Mouse (Mus musculus): ENCODE measurements around the gene BC035044. TPM values are rescaled to one million over a fixed set of nuclear protein-coding genes. Genes with fewer than 3 reads are reported as not detected.
"Not testable (repeated sequence)": the region's sequence is repeated elsewhere in the genome, so short reads cannot be mapped to it uniquely, and the experiment has no call there.

BC035044 gene
- total RNA-seq, 2 experiments from 2014 or later, result 1.5 to 1.7 TPM

DNA sequence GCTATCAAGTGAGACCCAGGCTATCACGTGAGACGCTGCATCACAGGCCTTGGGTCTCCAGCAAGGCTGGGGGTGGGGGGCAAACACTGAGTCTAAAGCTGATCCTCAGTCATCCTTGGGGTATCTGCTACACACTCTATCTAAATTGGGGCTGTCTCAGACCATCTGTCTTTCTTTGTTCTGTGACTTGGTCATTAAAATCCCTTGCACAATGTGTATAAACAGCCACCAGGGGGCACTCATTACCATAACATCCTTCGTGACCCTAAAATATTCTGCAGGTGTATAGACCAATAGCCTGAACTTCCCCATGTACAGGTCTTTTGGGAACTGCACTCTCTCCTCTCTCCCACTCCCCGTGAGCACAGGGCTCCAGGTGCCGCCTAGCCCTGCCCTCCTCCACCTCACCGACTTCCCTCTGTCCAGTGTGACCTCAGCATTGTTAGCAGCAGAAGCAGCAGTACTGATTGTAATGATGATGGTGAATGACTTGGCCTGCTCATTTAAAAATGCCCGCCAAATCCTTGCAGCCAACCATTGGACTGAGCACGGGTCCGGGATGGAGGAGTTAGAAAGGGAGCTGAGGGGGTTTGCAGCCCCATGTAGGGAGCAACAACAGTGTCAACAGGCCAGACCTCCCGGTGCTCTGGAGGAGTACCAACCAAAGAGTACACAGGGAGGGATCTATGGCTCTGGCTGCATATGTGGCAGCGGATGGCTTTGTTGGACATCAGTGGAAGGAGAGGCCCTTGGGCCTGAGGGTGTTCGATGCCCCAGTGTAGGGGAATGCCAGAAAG, 36.7 kb downstream of the BC035044 start:
- intact Hi-C loops (cut with DNase I), result loop anchor here (1.0 to 5.0 kb wide), 3 partner anchors 213 to 403 kb away; no protein-coding TSS in a partner anchor

DNA sequence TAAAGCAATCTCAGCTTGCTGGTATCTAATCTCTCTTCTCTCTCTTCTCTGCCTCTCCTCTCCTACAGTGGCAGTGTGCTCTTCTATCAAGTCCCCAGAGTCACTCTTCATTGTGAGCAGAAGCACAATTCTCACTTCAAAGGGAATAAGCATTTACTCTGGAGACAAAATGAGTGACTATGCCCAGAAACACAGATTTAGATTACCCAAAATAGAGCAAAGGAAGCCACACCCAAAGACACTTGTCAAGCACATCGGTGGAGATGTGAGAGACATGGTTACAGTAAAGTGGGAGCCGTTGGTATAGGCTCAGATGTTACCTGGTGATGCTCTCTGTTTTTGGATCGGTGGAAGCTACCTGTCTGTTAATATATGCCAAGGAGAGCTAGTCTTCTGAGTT, 38.2 kb downstream of the BC035044 start:
- DNase-seq (ENCODE audit: extremely low spot score in 1 of 2, low spot score in 2 of 2), result no peak

More for the DNA sequence above, 36.7 kb downstream of the BC035044 start:
- DNase-seq (ENCODE audit: extremely low spot score in 1 of 2, low spot score in 2 of 2), result peak; percentile 45 to 59

DNA sequence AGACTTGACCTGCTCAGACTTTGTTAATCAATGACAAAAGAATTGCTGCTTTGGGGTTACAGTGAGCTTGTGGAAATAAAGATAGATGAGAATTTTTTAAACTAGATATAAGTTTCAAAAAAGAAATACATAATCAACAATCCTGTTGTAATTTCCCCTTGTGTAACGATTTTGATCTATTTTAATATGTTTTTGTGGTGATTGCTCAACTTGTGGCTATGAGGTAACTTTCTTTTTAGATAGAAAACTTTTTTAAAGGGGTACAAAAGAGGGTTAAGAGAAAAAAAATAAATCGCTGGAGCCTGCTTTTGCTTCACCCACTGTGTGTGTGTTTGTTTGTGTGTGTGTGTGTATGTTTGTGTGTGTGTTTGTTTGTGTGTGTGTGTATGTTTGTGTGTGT, 39.8 kb downstream of the BC035044 start:
- intact Hi-C loops (cut with DNase I), result loop anchor here (2.0 to 5.0 kb wide), 3 partner anchors 40 to 406 kb away; partner anchors contain the start of gene BC035044
- no peak for DNase-seq (ENCODE audit: extremely low spot score in 1 of 2, low spot score in 2 of 2)

More for the DNA sequence above, 38.2 kb downstream of the BC035044 start:
- intact Hi-C loops (cut with DNase I), result loop anchor here (5.0 kb wide), 2 partner anchors 390 to 405 kb away; no protein-coding TSS in a partner anchor

DNA sequence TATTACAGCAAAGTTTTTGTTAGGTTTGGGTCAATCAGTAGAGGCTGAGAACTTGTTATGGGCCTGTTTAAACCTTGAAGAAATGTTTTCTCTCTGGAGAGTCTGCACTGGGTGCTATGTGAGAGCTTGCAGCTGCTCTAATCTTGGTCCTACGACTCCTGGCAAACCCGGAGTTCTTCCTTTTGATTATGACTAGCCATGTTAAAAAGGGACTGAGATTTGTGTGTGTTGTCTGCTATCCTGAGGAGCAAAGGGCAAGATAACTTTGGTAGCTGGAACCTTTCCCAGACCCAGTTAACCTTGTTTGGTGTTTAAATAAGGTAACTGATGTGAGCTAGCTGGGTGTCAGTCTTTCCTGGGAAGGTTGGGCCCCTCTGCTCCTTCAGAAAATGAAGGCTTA, 40.3 kb downstream of the BC035044 start:
- intact Hi-C loops (cut with DNase I), result loop anchor here (2.0 to 5.0 kb wide), 3 partner anchors 40 to 407 kb away; partner anchors contain the start of gene BC035044
- no peak for DNase-seq (ENCODE audit: extremely low spot score in 1 of 2, low spot score in 2 of 2)

DNA sequence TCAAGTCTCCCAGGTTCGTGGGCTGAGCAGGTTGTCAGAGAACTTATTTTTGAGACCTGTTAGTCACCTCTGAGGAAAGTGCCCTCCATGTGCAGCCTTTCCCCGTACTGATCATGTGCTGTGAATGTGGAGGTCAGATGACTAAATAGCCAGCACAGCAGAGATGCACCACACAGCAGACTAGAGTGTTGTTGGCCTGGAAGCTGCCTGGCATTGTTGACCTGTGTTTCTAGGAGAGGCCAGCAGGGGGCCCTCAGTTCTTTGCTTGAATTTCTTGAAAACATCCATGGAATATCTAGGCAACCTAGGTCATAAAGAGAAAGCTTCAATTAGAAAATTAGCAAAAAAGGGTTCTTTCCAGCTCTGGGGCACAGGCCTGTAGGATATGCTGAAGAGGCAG, 41.0 kb downstream of the BC035044 start:
- DNase-seq (ENCODE audit: extremely low spot score in 1 of 2, low spot score in 2 of 2), result peak; percentile 39 to 43
- intact Hi-C loops (cut with DNase I), result loop anchor here (2.0 to 5.0 kb wide), 4 partner anchors 41 to 517 kb away; partner anchors contain the start of gene BC035044

DNA sequence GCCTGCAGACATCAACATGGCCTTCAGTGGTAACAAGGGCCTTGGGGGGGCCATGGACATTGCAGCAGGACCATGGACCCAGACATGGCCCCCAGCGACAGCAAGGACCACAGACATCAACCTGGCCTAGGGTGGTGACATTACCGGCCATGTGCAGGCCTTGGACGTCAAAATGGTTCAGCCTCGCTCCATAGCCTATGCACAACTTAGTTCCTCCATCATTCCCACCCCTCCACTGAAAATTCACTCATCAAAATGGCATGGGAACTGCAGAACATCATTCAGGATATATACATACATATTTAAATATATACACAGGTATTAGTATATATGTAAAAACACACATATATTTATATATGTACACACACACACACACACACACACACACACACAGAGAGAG, 43.5 kb downstream of the BC035044 start:
- no peak for DNase-seq (ENCODE audit: extremely low spot score in 1 of 2, low spot score in 2 of 2)
- intact Hi-C loops (cut with DNase I), result loop anchor here (5.0 kb wide), 1 partner anchor 520 kb away; no protein-coding TSS in a partner anchor

DNA sequence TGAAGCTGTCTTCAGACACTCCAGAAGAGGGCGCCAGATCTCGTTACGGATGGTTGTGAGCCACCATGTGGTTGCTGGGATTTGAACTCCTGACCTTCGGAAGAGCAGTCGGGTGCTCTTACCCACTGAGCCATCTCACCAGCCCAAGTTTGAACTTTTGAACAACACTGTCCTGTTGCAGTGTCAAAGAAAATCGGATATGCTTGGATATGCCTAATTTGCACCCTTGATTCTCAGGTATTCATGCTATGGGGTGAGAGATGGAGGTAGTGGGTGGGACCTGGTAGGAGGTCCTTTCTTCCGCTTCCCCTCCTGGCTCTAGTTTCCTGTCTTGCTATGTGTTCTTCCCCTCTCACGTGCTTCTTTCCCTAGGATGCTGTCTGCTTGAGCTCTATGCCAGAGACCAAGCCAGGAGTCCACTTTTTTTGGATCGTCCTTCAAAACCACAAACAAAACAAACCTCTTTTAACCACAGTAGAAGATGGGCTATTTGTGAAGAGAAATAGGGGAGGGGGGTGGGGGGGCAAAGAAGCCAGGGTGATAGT, 44.9 kb downstream of the BC035044 start:
- no peak for DNase-seq (ENCODE audit: extremely low spot score in 1 of 2, low spot score in 2 of 2)
- intact Hi-C loops (cut with DNase I), result loop anchor here (5.0 kb wide), 1 partner anchor 521 kb away; no protein-coding TSS in a partner anchor

DNA sequence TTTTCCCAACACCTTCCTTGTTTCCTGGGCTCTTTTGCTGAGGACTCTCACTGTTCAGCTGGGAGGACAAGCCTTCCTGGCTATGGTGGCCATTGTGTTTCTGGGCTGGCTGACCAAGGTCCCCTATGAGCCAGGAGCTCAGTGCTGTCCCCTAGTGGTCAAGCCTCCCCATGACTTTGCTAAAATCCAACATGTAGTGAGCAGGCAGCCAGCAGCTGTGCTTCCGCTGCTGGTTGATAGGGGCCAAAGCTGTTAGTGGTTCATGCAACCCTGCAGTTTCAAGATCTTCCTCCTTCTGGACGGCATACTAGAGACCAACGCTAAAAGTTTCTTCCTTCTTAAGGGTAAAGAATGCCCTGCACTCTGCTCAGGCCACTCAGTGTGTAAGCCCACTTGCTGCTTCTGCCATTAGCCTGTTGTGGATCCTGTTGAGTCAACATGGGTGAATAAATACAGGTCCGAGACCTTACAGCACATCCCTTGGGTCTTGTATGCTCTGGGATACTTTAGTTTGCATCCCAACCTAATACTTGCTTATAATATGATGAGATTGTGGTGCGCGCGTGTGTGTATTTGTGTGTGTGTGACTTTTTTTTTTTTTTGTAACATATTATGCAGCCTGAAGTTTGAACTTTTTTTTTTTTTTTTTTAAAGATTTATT, 45.5 kb downstream of the BC035044 start:
- peak; percentile 75 to 92 for DNase-seq (ENCODE audit: extremely low spot score in 1 of 2, low spot score in 2 of 2)
- intact Hi-C loops (cut with DNase I), result loop anchor here (5.0 kb wide), 1 partner anchor 522 kb away; no protein-coding TSS in a partner anchor

DNA sequence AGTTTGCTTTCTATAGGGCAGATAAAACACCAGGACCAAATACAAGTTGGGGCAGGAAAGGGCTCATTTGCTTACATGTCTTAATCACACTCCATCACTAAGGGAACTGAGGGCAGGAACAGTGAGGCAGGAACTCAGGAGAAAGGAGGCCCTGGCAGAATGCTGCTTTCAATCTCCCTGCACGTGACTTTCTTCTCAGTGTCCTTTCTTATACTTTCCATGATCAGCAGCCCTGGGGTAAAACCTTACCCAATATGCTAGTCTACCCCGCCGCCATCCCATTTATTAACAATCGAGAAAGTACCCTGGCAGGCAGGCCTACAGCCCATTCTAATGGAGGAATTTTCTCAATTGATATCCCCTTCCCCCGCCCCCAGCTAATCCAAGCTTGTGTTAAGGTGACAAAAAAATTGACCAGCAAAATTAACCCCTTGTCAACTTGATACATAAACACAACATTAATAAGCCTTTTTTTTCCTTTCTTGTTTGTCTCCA, 46.3 kb downstream of the BC035044 start:
- intact Hi-C loops (cut with DNase I), result loop anchor here (5.0 kb wide), 2 partner anchors 108 to 523 kb away; no protein-coding TSS in a partner anchor
- peak in 1 of 2 experiments; percentile 9 for DNase-seq (ENCODE audit: extremely low spot score in 1 of 2, low spot score in 2 of 2)

DNA sequence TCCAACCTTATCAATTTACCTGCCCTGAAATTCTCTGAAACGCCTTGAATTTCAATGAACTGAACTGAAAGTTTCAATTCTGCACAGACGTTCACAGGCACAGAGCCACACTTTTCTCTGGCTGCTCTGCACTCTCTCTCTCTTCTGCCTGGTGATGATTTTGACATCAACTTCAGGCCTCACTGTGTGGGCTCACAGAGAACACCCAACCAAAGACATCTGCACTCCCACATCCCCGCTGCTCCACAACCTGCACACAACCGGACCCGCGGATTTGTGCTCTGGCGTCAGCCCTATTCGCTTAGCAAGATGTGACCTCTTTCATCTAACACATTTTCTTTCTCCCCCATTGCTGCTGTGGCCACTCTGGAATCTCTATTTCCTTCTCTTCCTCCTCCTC, 46.8 kb downstream of the BC035044 start:
- DNase-seq (ENCODE audit: extremely low spot score in 1 of 2, low spot score in 2 of 2), result peak in 1 of 2 experiments; percentile 39
- intact Hi-C loops (cut with DNase I), result loop anchor here (5.0 kb wide), 1 partner anchor 108 kb away; no protein-coding TSS in a partner anchor

DNA sequence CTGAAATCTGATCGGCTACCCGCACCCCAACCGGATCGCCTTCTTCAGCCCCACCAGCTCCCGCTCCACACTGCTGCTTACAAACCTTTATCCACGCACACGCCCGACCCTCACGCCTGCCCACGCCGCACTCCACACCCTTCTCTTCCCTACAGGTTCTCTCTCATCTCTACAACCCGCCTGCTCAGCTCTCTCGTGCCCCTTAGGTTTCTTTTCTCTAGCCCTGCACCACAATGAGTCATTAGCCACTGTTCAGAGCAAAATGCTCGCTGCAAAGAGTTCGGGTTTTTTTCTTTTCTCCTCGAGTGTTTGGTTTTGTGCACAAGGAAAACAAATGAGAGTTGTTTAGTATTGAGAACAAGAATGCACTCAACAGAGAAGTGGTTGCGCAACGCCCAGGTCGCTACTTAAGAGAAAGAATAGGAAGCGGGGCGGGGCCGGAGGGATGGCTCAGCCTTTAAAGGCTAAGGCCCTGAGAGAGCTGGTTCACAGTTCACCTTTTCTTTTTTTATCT, 47.4 kb downstream of the BC035044 start:
- intact Hi-C loops (cut with DNase I), result loop anchor here (2.0 to 5.0 kb wide), 2 partner anchors 41 to 109 kb away; no protein-coding TSS in a partner anchor
- DNase-seq (ENCODE audit: extremely low spot score in 1 of 2, low spot score in 2 of 2), result peak; percentile 34 to 70

DNA sequence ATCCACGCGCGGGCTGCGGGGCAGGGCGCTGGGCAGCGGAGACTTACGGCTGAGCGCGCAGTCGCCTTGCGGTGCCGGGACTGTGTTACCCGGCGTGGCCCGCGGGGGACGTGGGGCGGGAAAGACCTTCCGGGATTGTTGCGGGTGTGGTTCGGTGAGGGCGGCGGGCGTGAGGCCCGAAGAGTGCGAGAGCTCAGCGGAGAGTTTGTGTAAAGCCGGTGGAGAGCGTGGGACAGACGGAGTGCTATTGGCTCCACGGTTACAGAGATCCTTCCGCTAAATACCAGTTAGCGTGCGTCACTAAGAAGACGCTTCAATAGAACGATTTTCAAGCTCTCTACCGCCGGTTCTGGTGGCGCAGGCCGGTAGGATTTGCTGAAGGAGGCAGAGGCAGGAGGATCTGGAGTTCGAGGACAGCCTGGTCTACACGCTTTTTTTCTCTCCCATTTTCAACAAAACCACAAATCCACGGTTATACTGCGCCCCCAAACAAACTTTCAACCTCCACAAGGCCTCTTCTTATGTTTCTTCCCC, 47.9 kb downstream of the BC035044 start:
- peak; percentile 91 to 93 for DNase-seq (ENCODE audit: extremely low spot score in 1 of 2, low spot score in 2 of 2)
- intact Hi-C loops (cut with DNase I), result loop anchor here (2.0 to 5.0 kb wide), 2 partner anchors 40 to 109 kb away; no protein-coding TSS in a partner anchor

DNA sequence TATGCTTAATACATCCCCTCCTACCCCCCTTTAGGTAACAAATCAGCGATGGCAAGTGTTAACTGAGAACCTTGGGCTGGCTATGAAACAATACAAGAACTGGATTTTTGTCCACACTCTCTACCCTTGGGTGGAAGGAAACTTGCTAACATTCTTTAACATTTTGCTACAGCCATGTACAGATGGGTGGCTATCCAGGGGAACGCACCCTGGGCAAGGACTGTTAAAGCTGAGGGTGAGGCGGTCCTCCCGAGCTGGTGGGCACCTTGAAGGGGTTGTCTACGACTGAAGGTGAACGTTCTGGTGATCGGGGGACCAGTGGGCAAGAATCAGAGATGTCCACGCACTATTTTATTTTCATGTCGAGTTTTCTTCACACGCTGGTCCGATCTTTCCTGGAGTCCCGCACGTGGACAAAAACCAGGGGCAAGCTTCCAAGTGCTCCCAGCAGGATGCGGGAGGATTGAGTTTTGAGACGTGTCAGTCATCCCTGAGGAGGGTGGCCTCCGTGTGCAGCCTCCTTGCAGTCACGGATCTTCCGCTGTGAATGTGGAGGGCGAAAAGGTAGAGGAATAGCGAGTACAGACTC, 48.5 kb downstream of the BC035044 start:
- intact Hi-C loops (cut with DNase I), result loop anchor here (2.0 to 5.0 kb wide), 2 partner anchors 40 to 110 kb away; no protein-coding TSS in a partner anchor
- no peak for DNase-seq (ENCODE audit: extremely low spot score in 1 of 2, low spot score in 2 of 2)

DNA sequence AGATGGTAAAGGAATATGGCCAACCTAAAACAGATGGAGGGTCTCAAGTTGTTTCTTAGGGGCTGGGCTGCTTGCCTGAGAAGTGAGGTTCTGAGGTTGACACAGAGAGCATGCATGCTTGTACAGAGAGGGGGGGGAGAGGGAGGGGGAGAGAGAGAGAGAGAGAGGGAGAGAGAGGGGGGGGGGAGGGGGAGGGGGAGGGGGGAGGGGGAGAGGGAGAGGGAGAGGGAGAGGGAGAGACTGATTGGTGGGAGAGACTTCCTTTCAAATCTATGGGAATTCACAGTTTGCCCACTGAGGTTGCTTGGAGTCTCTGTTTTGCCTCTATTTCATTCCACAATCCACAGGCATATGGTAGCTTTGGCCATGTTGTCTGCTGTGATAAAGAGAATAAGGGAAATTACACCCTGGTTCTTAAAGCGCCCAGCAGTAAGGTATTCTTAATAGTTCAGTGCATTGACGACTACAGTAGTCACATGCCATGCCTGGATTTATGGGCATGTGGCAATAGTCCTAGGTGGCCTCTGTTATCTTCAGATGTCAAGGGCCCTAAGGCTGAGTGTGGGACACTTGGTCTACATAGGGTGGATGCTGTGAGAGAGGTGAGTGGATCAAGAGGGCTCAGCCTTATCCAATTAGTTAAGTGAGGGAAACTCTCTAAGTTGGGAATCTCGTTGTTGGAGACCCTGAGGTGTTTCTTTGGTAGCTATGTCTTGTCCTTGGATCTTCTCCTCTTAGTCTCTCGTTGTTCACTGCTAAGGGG, 49.4 kb downstream of the BC035044 start:
- intact Hi-C loops (cut with DNase I), result loop anchor here (2.0 to 5.0 kb wide), 2 partner anchors 39 to 111 kb away; no protein-coding TSS in a partner anchor
- no peak for DNase-seq (ENCODE audit: extremely low spot score in 1 of 2, low spot score in 2 of 2)

DNA sequence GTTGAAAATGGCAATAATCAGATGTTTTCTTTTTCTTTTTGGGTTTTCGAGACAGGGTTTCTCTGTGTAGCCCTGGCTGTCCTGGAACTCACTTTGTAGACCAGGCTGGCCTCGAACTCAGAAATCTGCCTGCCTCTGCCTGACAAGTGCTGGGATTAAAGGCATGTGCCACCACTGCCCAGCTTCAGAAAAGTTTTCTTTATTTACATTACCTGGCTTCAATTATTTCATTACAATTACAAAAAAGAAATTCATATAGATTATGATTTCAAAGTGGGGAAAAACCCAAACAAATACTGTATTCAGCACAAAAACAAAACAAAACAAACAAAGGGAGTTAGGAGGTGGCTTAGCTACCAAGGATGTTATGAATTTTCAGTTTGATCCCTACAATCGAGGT, 50.3 kb downstream of the BC035044 start:
- not testable (repeated sequence) for DNase-seq (ENCODE audit: extremely low spot score in 1 of 2, low spot score in 2 of 2)
- intact Hi-C loops (cut with DNase I), result loop anchor here (5.0 kb wide), 1 partner anchor 112 kb away; no protein-coding TSS in a partner anchor

DNA sequence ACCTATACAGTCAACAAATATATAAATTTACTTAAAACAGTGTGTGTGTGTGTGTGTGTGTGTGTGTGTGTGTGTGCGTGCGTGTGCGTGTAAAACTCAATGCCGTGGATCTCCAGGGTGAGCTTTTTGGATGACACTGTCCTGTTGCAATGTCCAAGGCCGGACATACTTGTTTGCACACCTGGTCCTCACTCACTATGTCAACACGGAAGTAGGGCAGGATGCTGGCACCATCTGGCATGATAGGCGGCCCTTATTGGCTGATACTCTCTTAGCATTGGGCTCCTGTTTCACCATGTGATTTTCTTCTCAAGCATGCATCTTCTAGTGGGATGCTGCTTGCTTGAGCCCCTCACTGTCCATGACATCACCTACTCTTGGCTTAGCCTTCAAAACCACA, 51.0 kb downstream of the BC035044 start:
- intact Hi-C loops (cut with DNase I), result loop anchor here (2.0 to 5.0 kb wide), 2 partner anchors 75 to 112 kb away; no protein-coding TSS in a partner anchor

DNA sequence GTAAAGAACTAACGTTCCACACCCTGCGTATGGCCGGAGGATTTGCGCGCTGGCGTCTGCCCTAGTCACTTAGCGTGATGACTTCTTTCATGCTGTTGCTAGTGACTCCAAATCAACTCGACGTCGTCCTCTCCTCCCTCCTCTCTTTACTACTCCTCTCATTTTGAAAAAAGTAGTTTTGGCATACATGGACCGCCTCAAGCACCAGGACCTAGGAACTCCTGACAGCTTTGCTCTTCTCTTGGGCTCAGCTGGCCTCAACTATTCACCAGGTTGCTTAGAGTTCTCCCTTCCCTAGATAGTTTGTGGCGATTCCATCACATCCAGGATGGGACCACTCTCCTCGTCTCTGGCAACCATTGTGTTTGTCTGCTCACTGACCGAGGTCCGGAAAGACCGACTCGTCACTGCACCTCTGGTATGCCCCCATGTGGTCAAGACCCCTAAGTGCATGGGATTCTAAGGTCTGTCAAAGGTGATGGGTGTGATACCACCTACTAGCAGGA, 51.6 kb downstream of the BC035044 start:
- DNase-seq (ENCODE audit: extremely low spot score in 1 of 2, low spot score in 2 of 2), result peak; percentile 71 to 86
- intact Hi-C loops (cut with DNase I), result loop anchor here (2.0 kb wide), 1 partner anchor 75 kb away; no protein-coding TSS in a partner anchor

More for the DNA sequence above, 51.0 kb downstream of the BC035044 start:
- DNase-seq (ENCODE audit: extremely low spot score in 1 of 2, low spot score in 2 of 2), result peak in 1 of 2 experiments; percentile 9
